Mouse (Mus musculus): ENCODE data around the gene Rhox2b.
"Not testable (repeated sequence)": the region's sequence is repeated elsewhere in the genome, so short reads cannot be mapped to it uniquely, and the experiment has no call there.

Gene Rhox2b

GRCm38 (mm10) chrX:37411767-37412166 lies at the start of gene Rhox2b:
TSS of gene Rhox2b (plus strand) at chrX:37412067.
- DNase-seq: not testable (repeated sequence)

- DNase-seq: not testable (repeated sequence)
These were observed 32.1 kb upstream of the Rhox2b start, which contains the start of gene Rhox3a2 for GRCm38 (mm10) chrX:37379728-37380127. TSS of gene Rhox3a2 (plus strand) at chrX:37380028.

- not testable (repeated sequence) for DNase-seq
These were observed 21.3 kb upstream of the Rhox2b start, which contains the start of gene Rhox4a2 for GRCm38 (mm10) chrX:37390548-37390947. TSS of gene Rhox4a2 (plus strand) at chrX:37390848.

- DNase-seq: not testable (repeated sequence)
These were observed 20.3 kb downstream of the Rhox2b start, which contains the start of gene Rhox4b for GRCm38 (mm10) chrX:37432194-37432593. TSS of gene Rhox4b (plus strand) at chrX:37432494.

GRCm38 (mm10) chrX:37453380-37453779 lies 41.5 kb downstream of the Rhox2b start, which contains the start of gene Rhox2c:
TSS of gene Rhox2c (plus strand) at chrX:37453680.
- DNase-seq: not testable (repeated sequence)

- not testable (repeated sequence) for DNase-seq
These were observed 46.4 kb downstream of the Rhox2b start, which contains the start of gene Rhox3c for GRCm38 (mm10) chrX:37458285-37458684. TSS of gene Rhox3c (plus strand) at chrX:37458585.
